Mouse (Mus musculus): ENCODE measurements around the gene Triap1. TPM values are rescaled to one million over a fixed set of nuclear protein-coding genes. Genes with fewer than 3 reads are reported as not detected.

Triap1 gene
- 50.8 and 63.2 TPM in 2 replicates for total RNA-seq (2012; rRNA removed)
- polyA plus RNA-seq (2012; ENCODE audit: insufficient read depth in 1 of 2, insufficient read length in 2 of 2, low read depth in 1 of 2, low replicate concordance in 2 of 2, missing spikeins in 1 of 2) = 10 to 100 TPM in 1 of 2 experiments, not detected in 1; 59.2 TPM

DNA sequence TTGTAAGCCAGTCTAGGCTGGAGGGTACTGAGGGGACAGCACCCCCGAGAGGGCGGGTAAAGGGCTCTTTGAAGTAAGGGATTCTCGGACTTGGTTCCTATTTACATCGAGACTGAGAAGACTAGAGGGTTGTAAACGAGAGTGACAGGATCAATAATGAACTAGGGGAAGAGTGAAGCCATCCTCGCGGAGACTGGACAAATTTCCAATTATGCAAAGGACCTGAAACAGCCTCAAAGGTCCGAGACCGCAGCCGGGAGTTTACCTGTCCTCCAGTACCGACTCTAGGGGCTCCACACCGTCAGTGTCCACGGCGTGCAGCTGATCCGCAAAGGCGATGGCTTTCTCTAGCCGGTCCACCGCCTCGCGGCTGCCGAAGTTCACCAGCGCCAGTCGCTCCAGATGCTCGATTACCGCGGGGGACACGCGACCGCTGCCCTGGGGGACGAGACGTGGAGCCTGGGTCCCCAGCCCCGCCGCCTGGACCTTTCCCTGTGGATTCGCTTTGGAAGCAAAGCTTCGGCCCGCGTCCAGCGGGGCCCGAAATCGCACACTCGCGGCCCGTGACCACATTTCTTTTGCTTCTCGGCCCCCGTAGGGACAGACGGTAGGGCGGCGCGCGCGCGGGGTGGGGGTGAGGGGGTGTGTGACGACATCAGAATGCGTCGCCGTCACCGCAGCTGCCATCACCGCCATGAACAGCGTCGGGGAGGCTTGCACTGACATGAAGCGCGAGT lies at the start of gene Triap1, which contains the start of gene Gatc:
Gene Triap1, plus strand, starts transcription at position 649 of the 737 bp plus-strand sequence.
Gene Gatc, minus strand, starts transcription at position 602 of the 737 bp plus-strand sequence.
- peak; percentile 45; the same call in 1 of the 2 replicates for TF ChIP-seq USF1 (IDR thresholded peaks at IDR 0.05; ENCODE audit: low read depth, low read length)
- no peak for TF ChIP-seq POLR2AphosphoS5 (IDR thresholded peaks at IDR 0.05; ENCODE audit: borderline replicate concordance, low read depth, low read length)
- no peak; the same call in 1 of the 2 replicates for TF ChIP-seq E2F4 (IDR thresholded peaks at IDR 0.05; ENCODE audit: borderline replicate concordance, low read depth, low read length)
- TF ChIP-seq MAZ (IDR thresholded peaks at IDR 0.05; ENCODE audit: low read depth, low read length) = peak; percentile 99
- TF ChIP-seq ZNF384 (IDR thresholded peaks at IDR 0.05; ENCODE audit: low read depth, low read length) = peak; percentile 65; the same call in 1 of the 2 replicates
- TF ChIP-seq ETS1 (IDR thresholded peaks at IDR 0.05; ENCODE audit: low read depth, low read length) = peak; percentile 68; the same call in 1 of the 2 replicates
- TF ChIP-seq MYB (IDR thresholded peaks at IDR 0.05; ENCODE audit: low read depth, low read length) = peak; percentile 21; the same call in 1 of the 2 replicates
- peak; percentile 63 for TF ChIP-seq MAX (IDR thresholded peaks at IDR 0.05; ENCODE audit: low read length)
- TF ChIP-seq ZMIZ1 (IDR thresholded peaks at IDR 0.05; ENCODE audit: low read depth, low read length) = 0 out of 2 replicates have a peak, but pooled peaks have one; percentile 59
- peak; percentile 76; the same call in 1 of the 2 replicates for TF ChIP-seq MYC (IDR thresholded peaks at IDR 0.05; ENCODE audit: low read depth, low read length)
- peak; percentile 41 to 76; a peak in 3 of 4 replicates for TF ChIP-seq POLR2A (IDR thresholded peaks at IDR 0.05; ENCODE audit: control insufficient read depth in 1 of 2, insufficient read depth in 1 of 2, low read depth in 1 of 2, low read length in 2 of 2, poor library complexity in 1 of 2)
- TF ChIP-seq ELF1 (IDR thresholded peaks at IDR 0.05; ENCODE audit: low read depth, low read length) = peak; percentile 61
- TF ChIP-seq EP300 (IDR thresholded peaks at IDR 0.05; ENCODE audit: low read depth in 1 of 2, low read length in 2 of 2) = peak in 1 of 2 experiments; percentile 3; a peak in 1 of 4 replicates
- TF ChIP-seq JUND (IDR thresholded peaks at IDR 0.05; ENCODE audit: low read depth, low read length) = no peak
- TF ChIP-seq SIN3A (IDR thresholded peaks at IDR 0.05; ENCODE audit: low read length) = peak; percentile 94
- no peak for TF ChIP-seq RAD21 (IDR thresholded peaks at IDR 0.05; ENCODE audit: low read depth, low read length)
- TF ChIP-seq MXI1 (IDR thresholded peaks at IDR 0.05; ENCODE audit: low read depth, low read length) = peak; percentile 94
- peak; percentile 55 for TF ChIP-seq NRF1 (IDR thresholded peaks at IDR 0.05; ENCODE audit: insufficient read depth, low read depth, low read length, poor library complexity, severe bottlenecking)
- TF ChIP-seq HCFC1 (IDR thresholded peaks at IDR 0.05; ENCODE audit: low read depth, low read length) = peak; percentile 94
- TF ChIP-seq CHD2 (IDR thresholded peaks at IDR 0.05; ENCODE audit: low read length) = no peak
- TF ChIP-seq TCF12 (IDR thresholded peaks at IDR 0.05; ENCODE audit: low read depth, low read length) = peak; percentile 64
- TF ChIP-seq TBP (IDR thresholded peaks at IDR 0.05; ENCODE audit: low read depth, low read length) = 0 out of 2 replicates have a peak, but pooled peaks have one; percentile 37
- peak; percentile 68; the same call in 1 of the 2 replicates for TF ChIP-seq BHLHE40 (IDR thresholded peaks at IDR 0.05; ENCODE audit: borderline replicate concordance, low read depth, low read length)
- TF ChIP-seq POLR2AphosphoS2 (IDR thresholded peaks at IDR 0.05; ENCODE audit: low read length) = no peak; the same call in 1 of the 2 replicates
- peak; percentile 69 for TF ChIP-seq NELFE (IDR thresholded peaks at IDR 0.05; ENCODE audit: low read depth, low read length)
- DNase-seq (ENCODE audit: low read depth, low spot score) = peak; percentile 95
- Histone ChIP-seq H3K27ac (ENCODE audit: control insufficient read depth, low read depth, low read length) (peak within 1 kb of the TSS; percentile 88), H3K79me2 (ENCODE audit: control insufficient read depth, insufficient read depth, low read length, poor library complexity) (peaks cover 52% of the 10 kb centered on the region), H3K4me1 (ENCODE audit: control insufficient read depth in 1 of 2, insufficient read depth in 2 of 2, low read length in 2 of 2) (peaks cover 2 to 9% of the 10 kb centered on the region in 2 experiments), H3K27me3 (ENCODE audit: control insufficient read depth in 1 of 2, insufficient read depth in 2 of 2, low read length in 2 of 2) (no peaks in the 10 kb centered on the region), H3K9me3 (replicated peaks; ENCODE audit: insufficient read depth, low read length) (no peaks in the 10 kb centered on the region), H3K4me3 (ENCODE audit: control insufficient read depth in 1 of 2, insufficient read depth in 1 of 2, low read depth in 2 of 2, low read length in 2 of 2) (peak within 1 kb of the TSS; percentile 76 to 95), H3K9ac (ENCODE audit: control insufficient read depth, low read depth, low read length, poor library complexity, severe bottlenecking) (peak within 1 kb of the TSS; percentile 98), H3K36me3 (ENCODE audit: control insufficient read depth in 1 of 2, insufficient read depth in 2 of 2, low read length in 2 of 2) (peaks cover 6 to 9% of the 10 kb centered on the region in 2 experiments)
